Mouse (Mus musculus) midbrain, embryonic 16.5 days (tissue): ENCODE results near the gene Gm9733. TPM values are rescaled to one million over a fixed set of nuclear protein-coding genes. Genes with fewer than 3 reads are reported as not detected.

Experiments
- ATAC-seq: fragments of 200-750 bp; cut with Nextera tagmentation; 2 replicates; pipeline ENCODE4 v1.8.0; 2017; ENCODE audit warnings: moderate TSS enrichment
- H3K27ac ChIP-seq: fragments of 300-500 bp; sonication (generic); 2 replicates; pipeline ENCODE4 v1.5.1; 2014; ENCODE audit warnings: mild to moderate bottlenecking, low read length, mixed read lengths
- H3K27me3 ChIP-seq: fragments of 300-500 bp; sonication (generic); 2 replicates; pipeline ENCODE4 v1.6.1; 2014; ENCODE audit warnings: low read depth, low read length, mixed read lengths; ENCODE audit not compliant: control insufficient read depth, insufficient read depth
- H3K36me3 ChIP-seq: fragments of 300-500 bp; sonication (generic); 2 replicates; pipeline ENCODE4 v1.6.1; 2014; ENCODE audit warnings: mild to moderate bottlenecking, low read length, moderate library complexity, mixed read lengths; ENCODE audit not compliant: control insufficient read depth, insufficient read depth
- H3K4me1 ChIP-seq: fragments of 300-500 bp; sonication (generic); 2 replicates; pipeline ENCODE4 v1.6.1; 2014; ENCODE audit warnings: mild to moderate bottlenecking, low read length, mixed read lengths; ENCODE audit not compliant: control insufficient read depth, insufficient read depth
- H3K4me2 ChIP-seq: fragments of 300-500 bp; sonication (generic); 2 replicates; pipeline ENCODE4 v1.6.1; 2014; ENCODE audit warnings: mild to moderate bottlenecking, low read length, mixed read lengths
- H3K4me3 ChIP-seq: fragments of 300-500 bp; sonication (generic); 2 replicates; pipeline ENCODE4 v1.5.1; 2014; ENCODE audit warnings: low read depth, mild to moderate bottlenecking, low read length, moderate library complexity, mixed read lengths
- H3K9ac ChIP-seq: fragments of 300-500 bp; sonication (generic); 2 replicates; pipeline ENCODE4 v1.6.1; 2014; ENCODE audit warnings: low read depth, low read length, mixed read lengths
- H3K9me3 ChIP-seq: fragments of 300-500 bp; sonication (generic); replicated peaks from 2 replicates; pipeline ENCODE4 v1.6.1; 2014; ENCODE audit warnings: mild to moderate bottlenecking, low read length, mixed read lengths; ENCODE audit not compliant: control insufficient read depth, poor library complexity, severe bottlenecking
- WGBS: fragments of 180-500 bp; shearing (Covaris S2); extraction: QIAGEN DNeasy Blood & Tissue Kit; methylation state at CpG from one replicate; pipeline ENCODE4 v1.1.7; 2014; 5-methylcytosine and 5-hydroxymethylcytosine counted together
- polyA plus RNA-seq: library from polyadenylated mRNA; unstranded; fragments of >200 nt; fragmentation: Nextera tagmentation; extraction: Ambion mirVana; gene quantifications from 2 replicates; pipeline ENCODE4 v1.2.1, GENCODE M21; 2015

The Gm9733 gene
- polyA plus RNA-seq, 1 experiment from 2014 or later, result not detected

DNA sequence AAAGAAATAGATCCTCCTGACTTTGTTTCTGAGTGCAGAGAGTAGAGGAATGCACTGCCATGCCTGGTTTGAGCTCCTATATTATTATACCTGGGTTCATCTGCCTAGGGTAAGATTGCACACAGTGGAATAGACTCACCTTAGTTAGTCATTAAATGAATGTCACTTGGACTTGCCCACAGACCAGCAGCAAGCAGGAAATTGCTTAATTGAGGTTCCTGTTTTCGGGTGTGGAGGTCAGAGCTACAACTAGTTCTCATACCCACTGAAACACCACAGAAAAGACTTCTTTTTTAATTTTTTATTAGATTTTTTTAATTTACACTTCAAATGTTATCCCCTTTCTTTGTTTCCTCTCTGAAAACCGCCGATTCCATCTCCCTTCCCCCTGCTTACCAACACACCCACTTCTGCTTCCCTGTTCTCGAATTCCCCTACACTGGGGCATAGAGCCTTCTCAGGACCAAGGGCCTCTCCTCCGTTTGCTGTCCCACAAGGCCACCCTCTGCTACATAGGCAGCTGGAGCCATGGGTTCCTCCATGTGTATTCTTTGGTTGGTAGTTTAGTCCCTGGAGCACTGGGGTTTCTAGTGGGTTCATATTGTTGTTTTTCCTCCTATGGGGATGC lies 56.1 kb downstream of the Gm9733 start:
- Histone ChIP-seq H3K4me1 (no peaks in the 10 kb centered on the region), H3K4me2 (no peak overlapping the region), H3K27ac (no peak overlapping the region), H3K36me3 (no peaks in the 10 kb centered on the region), H3K4me3 (no peak overlapping the region), H3K9me3 (no peaks in the 10 kb centered on the region), H3K27me3 (no peaks in the 10 kb centered on the region), H3K9ac (no peak overlapping the region)
- no peak for ATAC-seq
- 88% methylated on average over 5 of the region's 5 CpGs for WGBS

GRCm38 (mm10) chr3:15264450-15264849 lies 67.7 kb downstream of the Gm9733 start:
- WGBS, result 19% methylated on average over 3 of the region's 3 CpGs
- H3K27me3 ChIP-seq, result no peaks in the 10 kb centered on the region
- H3K4me1 ChIP-seq, result no peaks in the 10 kb centered on the region
- no peak overlapping the region for H3K4me3 ChIP-seq
- H3K9ac ChIP-seq, result no peak overlapping the region
- no peak overlapping the region for H3K27ac ChIP-seq
- no peak overlapping the region for H3K4me2 ChIP-seq
- H3K9me3 ChIP-seq, result no peaks in the 10 kb centered on the region
- no peak for ATAC-seq
- no peaks in the 10 kb centered on the region for H3K36me3 ChIP-seq

DNA sequence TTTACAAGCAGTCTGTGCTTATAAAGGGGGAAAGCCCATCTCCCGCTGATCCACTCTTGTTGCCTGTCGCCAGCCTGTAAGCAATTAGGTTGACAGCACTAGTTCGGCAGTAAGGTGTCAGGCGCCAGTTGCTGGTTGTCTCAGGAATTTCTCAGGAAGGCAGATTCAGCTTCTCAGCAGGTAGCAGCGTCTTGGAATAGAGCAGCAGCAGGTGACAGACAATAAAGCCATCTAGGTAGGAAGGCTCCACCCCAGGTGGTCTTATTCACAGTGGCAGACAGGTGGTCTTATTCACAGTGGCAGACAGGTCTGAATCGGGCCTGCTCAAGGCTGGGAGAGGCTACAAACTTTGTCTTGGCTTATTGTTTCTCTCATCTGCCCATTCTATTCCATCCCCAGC lies 76.4 kb downstream of the Gm9733 start:
- no peaks in the 10 kb centered on the region for H3K36me3 ChIP-seq
- no peak for ATAC-seq
- no peak overlapping the region for H3K4me2 ChIP-seq
- H3K27ac ChIP-seq, result no peak overlapping the region
- no peaks in the 10 kb centered on the region for H3K4me1 ChIP-seq
- no peaks in the 10 kb centered on the region for H3K9me3 ChIP-seq
- no peaks in the 10 kb centered on the region for H3K27me3 ChIP-seq
- H3K4me3 ChIP-seq, result no peak overlapping the region
- 69% methylated on average over 6 of the region's 6 CpGs for WGBS
- no peak overlapping the region for H3K9ac ChIP-seq

Other genes with a start within 250 kb of the Gm9733 start
- gene Sirpb1a, start 94.2 kb upstream of the Gm9733 start, polyA plus RNA-seq, result not detected in 2 replicates
- gene Sirpb1b, start 242.8 kb upstream of the Gm9733 start, polyA plus RNA-seq, result not detected in 2 replicates